Mouse (Mus musculus): Measurements from ENCODE around the gene Ccdc57.
"Not testable (repeated sequence)": the region's sequence is repeated elsewhere in the genome, so short reads cannot be mapped to it uniquely, and the experiment has no call there.

Gene Ccdc57

DNA sequence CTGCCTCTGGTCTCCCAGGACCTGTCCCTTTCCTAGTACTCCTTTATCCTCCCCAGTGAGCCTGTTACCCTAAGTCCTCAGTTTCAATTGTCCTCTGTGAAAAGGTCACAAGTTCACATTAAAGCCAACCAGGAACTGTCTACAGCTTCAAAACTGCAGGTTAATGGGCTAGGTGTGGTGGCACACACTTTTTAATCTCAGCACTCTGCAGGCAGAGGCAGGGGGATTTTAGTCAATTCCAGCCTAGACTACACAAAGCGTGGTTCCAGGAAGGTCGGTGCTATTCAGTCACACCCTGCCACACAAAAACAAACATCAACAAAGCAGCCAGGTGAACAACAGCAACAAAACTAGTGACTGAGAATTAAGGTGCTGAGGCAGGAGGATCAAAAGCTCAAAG is 81.1 kb downstream of the Ccdc57 start:
- no peak for DNase-seq (ENCODE audit: low spot score)

DNA sequence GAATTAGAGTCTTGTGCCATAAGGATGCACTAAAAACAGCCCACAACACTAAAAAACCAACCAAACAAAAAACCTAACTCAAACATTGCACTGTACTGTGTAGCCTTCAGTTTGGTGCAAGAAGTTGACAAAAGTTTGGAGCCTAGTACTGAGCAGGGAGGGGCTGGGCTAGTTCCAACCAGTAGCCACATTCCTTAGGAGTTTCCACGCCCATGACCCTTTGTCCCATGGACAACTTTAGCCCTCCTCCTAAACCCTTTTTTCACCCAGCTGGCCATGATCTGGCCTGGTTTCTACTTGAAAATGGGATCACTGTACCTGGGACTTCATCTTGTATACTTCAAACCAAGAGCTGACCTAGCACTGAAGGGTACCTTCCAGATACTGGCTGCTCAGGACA is 81.5 kb downstream of the Ccdc57 start:
- no peak for DNase-seq (ENCODE audit: low spot score)

DNA sequence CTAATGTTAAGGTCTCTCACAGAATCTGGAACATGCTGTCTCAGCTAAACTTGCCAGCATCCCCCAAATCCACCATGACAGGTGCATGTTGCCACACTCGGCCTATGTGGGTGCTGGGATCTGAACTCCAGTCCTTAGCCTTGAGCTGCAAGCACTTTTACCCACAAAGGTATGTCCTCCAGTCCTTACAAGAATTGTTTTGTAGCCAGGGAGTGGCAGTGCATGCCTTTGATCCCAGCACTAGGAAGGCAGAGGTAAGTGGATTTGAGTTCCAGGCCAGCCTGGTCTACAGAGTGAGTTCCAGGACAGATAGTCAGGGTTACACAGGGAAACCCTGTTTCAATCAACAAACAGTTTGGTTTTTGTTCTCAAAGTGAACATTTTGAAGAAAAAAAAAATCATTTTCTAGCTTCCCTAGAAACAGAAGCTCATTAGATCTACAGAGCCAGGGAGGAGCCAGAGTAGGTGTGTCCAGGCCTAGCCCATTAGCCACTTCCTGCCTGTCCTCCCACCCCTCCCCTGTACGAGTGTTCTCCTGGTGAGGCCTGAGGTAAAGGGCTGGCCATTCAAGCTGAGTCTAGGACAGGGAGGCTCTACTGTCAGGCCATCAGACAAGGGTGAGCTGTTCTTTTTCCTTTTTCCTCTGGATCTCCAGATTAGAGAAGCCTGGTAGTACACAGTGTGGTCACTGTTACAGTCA is 82.2 kb downstream of the Ccdc57 start:
- no peak for DNase-seq (ENCODE audit: low spot score)

DNA sequence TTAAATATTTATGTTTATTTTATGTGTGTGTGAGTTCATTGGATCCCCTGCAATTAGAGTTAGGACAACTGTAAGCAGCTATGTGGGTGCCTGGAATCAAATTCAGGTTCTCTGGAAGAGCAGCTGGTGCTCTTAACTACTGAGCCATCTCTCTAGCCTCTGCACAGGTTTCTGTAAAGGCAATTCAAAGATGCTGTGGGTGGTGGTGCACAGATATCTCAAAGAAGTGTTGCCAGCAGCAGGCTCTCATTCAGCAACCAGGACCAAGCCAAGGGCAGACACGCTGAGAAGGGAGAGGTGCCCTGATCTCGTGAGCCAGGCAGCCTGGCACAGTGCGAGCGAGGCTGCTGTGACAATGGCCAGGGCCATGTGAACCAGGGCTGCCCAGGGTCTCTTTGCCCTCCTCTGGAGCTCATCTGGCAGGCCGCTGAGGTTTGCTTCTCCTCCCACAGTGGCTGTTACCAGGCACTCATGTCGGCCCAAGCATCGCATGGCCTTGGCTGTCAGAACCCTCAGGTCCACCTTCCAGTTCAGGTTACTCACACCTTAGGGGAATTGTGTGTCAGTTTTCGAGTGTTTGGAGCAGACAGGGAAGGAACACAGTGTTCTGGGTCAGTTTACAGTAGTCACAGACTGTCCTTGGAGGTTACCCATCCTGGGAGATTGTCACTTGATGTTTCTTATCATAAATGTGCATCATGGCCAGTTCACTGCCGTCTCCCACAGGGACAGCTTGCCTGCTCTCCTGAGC is 85.8 kb downstream of the Ccdc57 start:
- no peak for DNase-seq (ENCODE audit: low spot score)

DNA sequence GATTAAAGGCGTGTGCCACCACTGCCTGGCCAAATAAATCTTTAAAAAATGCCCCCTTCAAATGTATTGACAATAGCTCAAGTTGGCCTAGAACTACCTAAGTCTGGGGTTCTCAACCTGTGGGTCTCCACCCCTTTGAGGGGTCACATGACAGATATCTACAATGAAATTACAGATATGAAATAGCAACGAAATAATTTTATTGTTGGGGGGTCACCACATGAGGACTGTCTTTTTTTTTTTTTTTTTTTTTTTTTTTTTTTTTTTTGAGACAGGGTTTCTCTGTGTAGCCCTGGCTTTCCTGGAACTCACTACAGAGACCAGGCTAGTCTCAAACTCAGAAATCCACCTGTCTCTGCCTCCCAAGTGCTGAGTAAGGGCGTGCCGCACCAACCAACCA is 88.3 kb downstream of the Ccdc57 start:
- DNase-seq (ENCODE audit: low spot score): no peak

DNA sequence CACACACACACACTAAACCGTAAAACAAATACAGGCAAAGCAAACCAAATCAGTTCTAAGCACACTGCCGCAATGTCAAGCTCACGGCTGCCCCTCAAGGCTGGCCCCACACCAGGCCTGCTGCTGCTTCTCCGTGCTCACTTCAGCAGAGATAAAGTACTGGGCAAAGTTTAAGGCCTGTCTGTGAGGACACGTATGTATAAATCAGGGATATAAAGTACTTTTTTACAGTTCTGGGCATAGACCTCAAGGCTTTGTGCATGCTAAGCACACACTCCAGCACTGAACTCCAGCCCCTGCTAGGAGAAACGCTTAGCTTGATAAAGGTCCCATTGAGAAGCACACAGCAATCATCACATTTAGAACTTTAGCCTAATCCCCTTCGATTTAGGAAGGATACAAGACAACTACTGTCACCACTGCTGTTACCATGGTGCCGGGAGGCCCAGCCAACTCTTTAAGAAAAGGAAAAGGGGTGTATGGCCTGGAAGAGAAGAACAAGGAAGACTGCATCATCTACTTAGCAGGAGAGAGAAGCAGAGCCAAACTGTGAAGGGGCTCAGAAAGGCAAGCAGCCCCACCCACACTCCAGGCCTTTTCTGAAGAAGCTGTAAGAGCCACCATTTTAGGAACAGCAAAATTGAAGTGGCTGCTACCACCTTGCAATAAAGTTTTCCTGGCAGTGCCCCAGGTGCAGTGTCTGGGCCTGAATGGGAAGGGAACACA is 99.0 kb downstream of the Ccdc57 start:
- no peak for DNase-seq (ENCODE audit: low spot score)

DNA sequence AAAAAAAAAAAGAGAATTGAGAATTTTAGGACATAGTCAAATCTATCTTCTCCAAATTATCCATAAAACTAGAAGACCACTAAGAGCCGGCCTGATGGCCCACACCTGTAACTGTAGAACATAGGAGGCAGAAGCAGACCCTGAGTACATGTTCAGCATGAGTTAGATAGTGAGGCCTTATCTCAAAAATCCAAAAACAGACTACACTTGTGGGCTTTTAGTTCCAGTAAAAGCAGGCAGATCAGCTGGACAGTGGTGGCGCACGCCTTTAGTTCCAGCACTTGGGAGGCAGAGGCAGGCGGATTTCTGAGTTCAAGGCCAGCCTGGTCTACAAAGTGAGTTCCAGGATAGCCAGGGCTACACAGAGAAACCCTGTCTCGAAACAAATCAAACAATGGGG is 99.7 kb downstream of the Ccdc57 start:
- not testable (repeated sequence) for DNase-seq (ENCODE audit: low spot score)

DNA sequence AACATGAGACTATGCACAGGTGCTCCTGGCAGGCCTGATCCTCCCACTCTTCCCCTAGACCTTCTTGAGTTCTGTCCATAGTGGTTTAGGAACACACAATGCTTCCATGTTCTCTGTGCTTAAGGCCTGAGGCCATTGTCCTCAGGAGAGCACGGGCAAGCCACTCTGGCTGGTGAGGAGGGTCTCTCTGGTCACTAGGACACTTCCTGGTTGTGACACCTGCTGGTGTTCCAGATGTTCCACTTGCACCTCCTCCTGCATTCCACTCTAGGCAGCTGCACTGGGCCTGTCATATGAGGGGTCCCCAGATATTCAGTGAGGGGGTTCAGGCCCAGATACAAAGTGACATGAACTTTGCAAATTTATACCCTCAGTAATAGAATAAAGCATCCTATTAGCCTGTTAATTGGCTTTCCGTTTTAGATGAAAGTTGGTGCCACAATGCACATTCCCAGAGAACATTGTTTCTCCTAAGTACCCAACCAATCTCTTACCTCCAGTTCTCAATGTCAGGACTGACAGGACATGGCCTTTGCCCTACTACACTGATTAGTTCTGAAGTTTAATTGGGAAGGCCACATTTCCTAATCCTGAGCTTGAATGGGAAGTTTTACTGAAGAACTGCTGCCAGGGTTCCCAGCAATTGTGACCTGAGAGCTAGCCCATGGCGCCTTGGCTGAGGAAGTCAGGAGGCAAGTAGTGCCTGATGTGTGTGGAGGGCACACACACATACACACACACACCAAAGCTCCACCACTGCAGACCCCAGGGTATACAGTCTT is 100.8 kb downstream of the Ccdc57 start:
- DNase-seq (ENCODE audit: low spot score): no peak

DNA sequence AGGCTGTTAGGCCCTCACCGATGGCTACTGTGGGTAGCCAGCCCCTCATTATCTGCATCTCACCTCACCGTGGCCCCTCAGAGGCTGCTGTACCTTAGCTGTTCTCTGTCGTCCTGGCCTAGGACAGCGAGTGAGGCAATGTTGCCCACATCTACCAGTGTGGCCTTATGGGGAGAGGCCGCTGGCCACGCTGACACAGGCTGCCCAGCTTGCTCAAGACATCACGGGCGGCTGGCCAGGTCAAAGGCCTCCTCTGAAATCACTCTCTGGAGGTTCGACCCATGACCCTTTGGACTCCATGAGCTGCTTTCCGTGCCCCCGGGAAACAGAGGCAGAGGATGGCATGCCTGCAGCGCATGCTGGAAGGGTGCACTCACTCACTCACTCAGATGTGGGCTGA is 102.0 kb downstream of the Ccdc57 start:
- no peak for DNase-seq (ENCODE audit: low spot score)

DNA sequence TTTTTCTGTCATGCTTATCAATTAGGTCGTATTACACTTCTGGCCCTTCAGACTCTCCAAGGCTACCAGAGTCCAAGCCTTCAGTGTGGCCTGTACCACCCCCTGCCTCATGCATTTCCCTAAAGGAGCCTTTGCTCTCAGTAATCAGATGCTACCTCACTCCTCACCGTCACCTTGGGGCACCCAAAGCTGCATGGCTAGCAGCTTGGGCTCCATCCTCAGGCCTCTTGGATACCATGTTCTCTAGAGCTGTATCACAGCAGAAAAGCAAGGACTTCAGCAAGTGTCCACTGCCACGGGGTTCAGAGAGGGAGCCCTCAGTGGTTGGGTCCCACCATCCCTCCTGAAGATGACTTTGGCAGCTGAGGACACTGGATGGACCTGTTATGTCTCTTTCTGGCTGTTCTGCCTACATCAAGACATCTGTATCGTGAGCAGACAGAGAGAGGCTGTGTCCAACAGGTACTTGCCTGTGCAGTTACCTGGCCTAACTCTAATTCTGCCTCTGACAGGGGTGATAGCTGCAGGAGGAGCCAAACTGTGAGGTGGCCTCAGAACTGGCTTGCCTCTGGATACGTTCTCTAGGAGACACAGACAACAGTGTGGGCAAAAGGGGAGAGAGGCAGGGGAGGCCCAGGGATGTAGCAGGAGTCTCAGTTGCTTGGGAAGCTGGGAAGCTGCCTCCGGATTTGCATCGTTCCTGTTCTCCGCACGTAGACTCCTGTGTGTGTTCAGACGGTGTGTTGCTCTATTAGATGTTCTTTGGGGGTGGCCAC is 102.7 kb downstream of the Ccdc57 start:
- DNase-seq (ENCODE audit: low spot score): no peak

DNA sequence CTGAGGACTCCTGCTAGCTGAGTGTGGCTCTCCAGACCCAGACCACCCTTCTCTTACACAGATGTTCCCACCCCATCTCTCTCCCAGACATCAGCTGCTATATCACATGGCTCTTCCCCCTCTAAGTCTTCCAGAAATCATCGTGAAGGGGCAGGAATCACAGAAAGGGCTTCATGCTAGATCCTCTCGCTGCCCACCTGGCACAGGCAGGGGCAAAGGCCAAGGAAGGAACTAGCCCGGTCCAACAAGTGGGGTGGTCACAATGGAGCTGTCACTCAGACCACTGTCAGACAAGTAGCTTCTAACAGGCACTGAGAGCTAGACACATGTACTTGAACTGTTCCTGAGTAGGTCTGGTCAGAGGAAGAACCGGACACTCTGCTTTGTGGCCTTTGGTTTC is 104.3 kb downstream of the Ccdc57 start:
- DNase-seq (ENCODE audit: low spot score): no peak

DNA sequence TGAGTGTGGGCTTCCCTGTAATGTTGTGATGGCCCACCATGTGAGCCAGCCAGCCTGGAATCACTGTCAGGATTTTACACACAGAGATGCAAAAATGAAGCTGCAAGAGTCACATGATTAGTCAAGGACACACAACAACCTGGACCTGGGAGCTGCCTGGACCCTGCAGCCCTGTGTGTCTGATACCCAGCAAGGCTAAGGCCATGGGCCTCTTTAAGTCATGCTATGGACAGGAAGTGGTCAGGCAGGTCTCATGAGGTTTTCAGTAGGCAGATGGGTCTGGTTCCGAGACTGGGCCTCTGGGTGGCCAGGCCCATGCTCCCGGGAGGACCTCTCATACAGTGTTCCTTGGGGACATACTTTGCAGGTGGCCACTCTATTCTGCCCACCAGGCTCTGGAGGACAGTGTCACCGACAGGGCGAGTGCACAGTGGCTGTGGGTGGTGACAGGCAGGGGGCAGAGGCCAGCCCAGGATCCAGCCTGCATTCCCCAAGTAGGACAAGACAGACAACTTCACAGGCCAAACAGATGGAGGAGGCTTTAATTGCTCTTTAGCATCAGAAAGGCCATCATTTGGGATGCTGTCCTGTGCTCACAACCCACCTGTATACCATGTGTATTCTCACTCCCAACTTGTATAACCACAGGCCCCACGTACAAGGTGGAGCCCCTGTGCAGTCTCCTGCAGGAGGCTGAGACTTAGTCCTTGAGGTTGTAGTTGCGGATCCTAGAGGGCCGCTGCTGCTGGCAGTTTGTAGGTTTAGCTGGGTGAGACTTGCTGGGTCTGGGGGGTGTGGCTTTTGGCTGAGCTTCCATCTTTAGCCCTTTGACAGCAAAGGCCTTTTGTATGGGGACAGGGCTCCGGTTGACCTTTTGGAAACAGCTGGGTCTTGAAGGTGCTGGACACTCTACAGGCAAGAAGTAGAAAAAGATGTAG is 106.4 kb downstream of the Ccdc57 start:
- no peak for DNase-seq (ENCODE audit: low spot score)

DNA sequence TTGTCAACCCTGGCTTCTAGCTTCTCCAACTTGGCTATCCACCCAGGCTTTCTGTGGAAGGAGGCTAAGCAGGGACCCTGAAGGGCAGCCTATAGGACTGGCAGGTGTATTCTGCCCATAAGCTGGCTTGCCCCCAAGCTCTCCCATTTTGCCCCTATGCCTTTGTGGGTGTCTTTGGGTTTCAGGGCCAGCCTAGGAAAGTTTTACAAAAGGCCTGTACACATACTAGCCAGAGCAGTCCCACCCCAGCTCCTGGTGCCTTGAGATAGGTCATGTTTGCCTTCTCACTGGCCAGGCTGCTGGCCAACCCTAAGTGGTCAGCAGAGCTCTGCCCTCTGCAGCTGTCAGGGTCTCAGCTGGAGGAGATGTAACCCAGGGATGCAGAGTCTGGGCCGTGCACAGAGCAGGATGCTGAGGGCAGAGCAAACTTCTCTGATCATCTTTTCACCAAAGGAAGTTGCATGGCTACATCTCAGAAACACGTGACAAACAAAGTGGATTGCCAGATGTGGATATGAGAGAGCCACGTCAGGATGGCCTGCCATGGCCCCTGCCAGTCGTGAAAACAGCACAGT is 107.3 kb downstream of the Ccdc57 start:
- DNase-seq (ENCODE audit: low spot score): no peak

DNA sequence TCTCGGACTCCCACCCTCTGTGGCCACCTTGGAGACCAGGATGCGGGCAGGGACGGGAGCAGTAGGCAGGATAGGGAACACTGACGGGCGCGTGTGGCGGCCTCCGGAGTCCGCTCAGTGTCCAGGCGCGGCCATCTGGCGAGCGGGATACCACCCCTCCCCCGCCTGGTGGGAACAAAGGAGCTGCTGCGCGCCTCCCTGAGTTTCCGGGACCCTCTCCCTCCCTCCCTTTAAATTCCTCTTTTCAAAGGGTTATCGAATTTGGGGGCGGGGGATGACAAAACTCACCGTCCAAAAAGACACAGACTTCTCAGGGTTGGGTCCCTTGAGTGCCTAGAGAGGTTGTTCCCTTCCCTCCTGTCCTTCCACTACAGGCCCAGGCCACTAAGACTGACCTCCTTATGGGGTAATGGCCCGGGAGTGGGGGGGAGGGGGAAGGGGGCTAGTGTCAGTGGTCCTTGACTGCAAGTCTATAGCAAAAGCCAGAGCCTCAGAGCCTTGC is 107.8 kb downstream of the Ccdc57 start:
- DNase-seq (ENCODE audit: low spot score): no peak

DNA sequence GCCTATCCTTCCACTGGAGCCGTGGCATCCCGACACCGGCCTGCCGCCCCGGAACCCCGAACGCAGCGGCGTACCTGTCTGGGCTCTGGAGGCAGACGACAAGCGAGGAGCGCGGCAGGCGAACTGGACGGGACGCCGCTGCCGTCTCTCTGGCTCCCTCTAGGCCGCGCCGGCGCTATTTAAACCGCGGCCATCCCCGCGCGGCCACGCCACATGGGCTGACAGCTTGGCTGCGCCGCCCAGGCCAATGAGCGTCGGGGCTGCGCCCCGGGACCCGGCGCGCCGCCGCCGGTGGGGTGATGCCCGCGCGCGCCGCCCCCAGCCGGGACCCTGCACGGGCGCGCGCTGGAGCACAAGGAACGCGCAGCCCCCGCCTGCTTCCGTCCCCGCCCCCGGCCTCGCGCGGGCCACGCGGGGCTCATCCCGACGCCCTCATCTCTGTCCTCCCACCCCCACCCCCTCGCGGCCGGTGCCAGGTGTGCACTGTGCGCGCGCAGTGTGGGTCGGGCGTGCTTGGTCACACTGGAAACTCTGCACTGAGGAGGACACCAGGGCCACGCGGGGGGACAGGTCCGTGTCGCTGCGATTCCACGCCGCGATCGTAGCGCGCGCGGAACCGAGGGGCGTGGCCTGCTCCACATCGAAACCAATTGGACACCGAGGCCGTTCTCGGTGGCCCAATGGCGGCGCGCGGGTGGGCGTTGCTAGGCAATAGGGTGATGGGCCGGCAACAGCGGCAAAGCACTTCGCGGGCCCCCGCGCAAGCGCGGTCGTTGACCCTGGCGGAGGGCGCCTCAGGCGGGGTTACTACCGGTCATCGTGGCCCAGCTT is 108.5 kb downstream of the Ccdc57 start, which contains the start of gene Fasn:
Fasn (minus strand) TSS at position 592 of the 831 bp plus-strand sequence.
- peak; percentile 97 for DNase-seq (ENCODE audit: low spot score)

DNA sequence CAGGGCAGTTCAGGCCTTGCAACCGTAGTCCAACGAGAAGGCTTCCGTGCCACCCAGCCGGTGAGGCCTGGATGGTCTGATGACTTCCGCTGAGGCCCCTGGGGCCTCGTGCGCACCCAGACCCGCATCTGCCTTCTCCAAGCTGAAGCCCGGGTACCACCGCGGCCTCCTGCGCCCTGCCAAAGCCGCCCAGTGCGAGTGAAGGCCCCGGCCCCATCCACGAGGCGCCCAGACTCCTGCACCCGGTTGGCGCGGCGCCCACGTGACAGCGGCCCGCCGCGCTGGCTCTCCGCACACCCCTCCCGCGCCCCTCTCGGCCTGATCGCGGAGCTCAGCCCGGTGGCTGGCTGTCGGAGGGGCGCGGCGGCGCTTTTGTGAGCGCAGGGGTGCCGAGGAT is 109.1 kb downstream of the Ccdc57 start:
- DNase-seq (ENCODE audit: low spot score): peak; percentile 35

DNA sequence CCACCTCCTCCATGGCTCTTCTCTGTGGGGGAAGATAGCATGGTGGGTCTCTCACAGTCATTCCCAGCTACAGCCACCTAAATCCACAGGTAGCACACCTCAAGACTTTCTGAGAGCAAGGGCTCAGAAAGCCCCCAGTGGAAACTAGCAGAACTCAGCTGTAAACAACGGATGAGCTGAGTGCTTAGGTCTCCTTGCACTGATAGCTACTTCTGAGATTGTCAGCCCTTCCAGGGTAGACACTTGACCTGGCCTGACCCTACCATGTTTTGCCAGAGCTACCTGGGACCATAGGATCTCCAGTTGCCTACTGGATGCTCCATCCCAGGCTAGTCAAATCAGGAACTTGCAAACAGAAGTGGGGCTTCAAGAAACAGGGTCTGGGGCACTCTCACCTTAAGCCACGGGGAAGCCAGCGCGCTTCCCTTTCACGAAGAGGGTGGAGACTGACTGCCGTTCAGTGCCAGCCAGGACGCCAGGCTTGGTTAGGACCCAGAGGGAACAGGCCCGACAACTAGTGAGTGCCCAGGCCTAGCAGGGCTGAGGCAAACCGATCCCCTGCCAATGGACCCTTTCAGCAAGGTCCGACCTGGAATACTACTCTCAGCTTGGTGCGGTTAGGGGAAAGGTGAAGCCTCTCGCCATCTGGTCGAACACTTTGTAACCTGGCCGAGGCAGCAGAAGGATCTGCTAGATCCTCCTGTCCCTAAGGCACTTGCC is 109.7 kb downstream of the Ccdc57 start:
- DNase-seq (ENCODE audit: low spot score): no peak

DNA sequence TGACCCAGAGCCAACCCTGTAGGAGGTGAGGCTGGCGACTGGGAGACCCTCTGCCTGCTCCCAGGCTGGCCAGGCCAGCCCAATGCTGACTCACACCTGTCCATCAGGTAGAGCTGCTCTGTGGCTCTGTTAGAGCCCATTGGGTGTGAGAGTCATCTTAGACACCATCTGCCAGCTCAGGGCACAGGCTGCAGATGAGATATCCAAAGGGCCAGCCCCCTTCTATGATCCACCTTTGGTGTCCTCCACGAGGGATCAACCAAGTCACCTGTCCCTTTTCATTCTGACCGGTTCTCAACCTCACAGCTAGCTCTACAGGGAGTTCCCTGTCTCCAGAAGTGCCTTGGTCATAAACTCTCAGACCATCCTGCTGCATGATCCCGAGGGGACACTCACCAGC is 110.4 kb downstream of the Ccdc57 start:
- no peak for DNase-seq (ENCODE audit: low spot score)

All from ovary, postnatal 10 days (tissue).